Mouse (Mus musculus): ENCODE measurements at regions not wholly inside any gene's neighbourhood (a gene's known extent, or its start where the extent isn't known, plus 50 kb on each side); places are given as distances from the start of the nearest gene placed in this dataset.

DNA sequence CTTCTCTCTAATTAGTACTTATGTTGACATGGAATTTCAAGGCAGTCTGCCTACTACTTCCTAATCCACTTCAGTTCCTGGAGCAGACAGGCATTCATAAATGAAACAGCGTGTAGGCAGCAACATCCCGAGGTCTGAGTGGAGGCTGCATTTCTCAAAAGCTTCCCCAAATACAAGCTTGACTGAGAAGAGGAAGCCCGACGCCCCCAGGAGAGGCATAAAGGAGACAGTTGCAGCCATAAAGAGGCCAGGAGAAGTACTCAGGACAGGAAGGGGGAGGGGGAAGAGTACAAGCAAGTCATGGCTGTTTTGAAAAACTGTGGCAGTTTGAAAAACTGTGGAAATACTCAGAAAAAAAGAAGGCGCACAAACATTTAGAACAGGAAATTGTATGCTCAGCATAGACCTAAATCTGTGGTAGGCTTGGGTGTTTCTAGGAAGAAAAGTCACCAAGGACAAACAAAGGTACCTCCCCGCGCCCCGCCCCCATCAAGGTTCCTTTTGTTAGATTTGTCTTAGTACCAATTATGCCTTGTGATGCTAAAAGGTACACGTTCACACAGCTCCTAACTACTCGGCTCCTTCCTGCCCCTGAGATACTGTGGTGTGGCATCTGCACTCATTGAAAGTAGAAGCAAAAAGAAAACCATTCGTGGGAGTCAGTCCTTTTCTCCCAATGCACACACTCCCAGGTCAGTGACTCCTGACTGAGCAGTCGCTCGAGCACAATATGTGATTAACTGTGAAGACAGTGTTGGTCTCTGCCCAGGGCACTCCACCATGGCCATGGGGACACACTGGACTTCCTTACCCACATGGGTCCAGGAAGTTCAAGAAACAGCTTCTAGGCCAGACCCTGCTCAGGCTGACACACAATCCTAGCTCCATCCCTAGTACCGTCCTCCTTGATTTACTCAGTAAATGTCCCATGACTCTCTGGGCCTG is 89.7 kb upstream of the Intu start:
- 32% methylated on average over 14 of the region's 14 CpGs for WGBS
- no peaks in the 10 kb centered on the region for H3K27me3 ChIP-seq (ENCODE audit: control insufficient read depth, insufficient read depth, low read length)
- peaks cover 11% of the 10 kb centered on the region for H3K4me1 ChIP-seq (ENCODE audit: control insufficient read depth, insufficient read depth, low read length)
- ATAC-seq (ENCODE audit: low FRiP score, low TSS enrichment): peak; percentile 24; the same call in 1 of the 2 replicates
- no peak overlapping the region for H3K27ac ChIP-seq (ENCODE audit: low read depth, low read length)
- H3K4me3 ChIP-seq (ENCODE audit: low read length): no peak overlapping the region
- no peak overlapping the region for H3K9ac ChIP-seq (ENCODE audit: low read depth, low read length)
- H3K36me3 ChIP-seq (ENCODE audit: control insufficient read depth, insufficient read depth, low read length): no peaks in the 10 kb centered on the region
- no peaks in the 10 kb centered on the region for H3K9me3 ChIP-seq (ENCODE audit: control insufficient read depth, low read length)
- no peak overlapping the region for H3K4me2 ChIP-seq (replicated peaks; ENCODE audit: low read depth, low read length)

GRCm38 (mm10) chr3:40443788-40444595 is 87.1 kb upstream of the Intu start:
- Histone ChIP-seq H3K9ac (ENCODE audit: low read depth, low read length) (no peak overlapping the region), H3K4me1 (ENCODE audit: control insufficient read depth, insufficient read depth, low read length) (peaks cover 11% of the 10 kb centered on the region), H3K4me3 (ENCODE audit: low read length) (no peak overlapping the region), H3K27me3 (ENCODE audit: control insufficient read depth, insufficient read depth, low read length) (no peaks in the 10 kb centered on the region), H3K9me3 (ENCODE audit: control insufficient read depth, low read length) (no peaks in the 10 kb centered on the region), H3K27ac (ENCODE audit: low read depth, low read length) (no peak overlapping the region), H3K4me2 (replicated peaks; ENCODE audit: low read depth, low read length) (no peak overlapping the region; the same call in 1 of the 2 replicates), H3K36me3 (ENCODE audit: control insufficient read depth, insufficient read depth, low read length) (no peaks in the 10 kb centered on the region)
- WGBS: 31% methylated on average over 20 of the region's 20 CpGs
- no peak; the same call in 1 of the 2 replicates for ATAC-seq (ENCODE audit: low FRiP score, low TSS enrichment)

- no peak for ATAC-seq (ENCODE audit: low FRiP score, low TSS enrichment)
- WGBS: 93% methylated on average over 5 of the region's 5 CpGs
These were observed 78.1 kb upstream of the Intu start for GRCm38 (mm10) chr3:40452958-40453357.

DNA sequence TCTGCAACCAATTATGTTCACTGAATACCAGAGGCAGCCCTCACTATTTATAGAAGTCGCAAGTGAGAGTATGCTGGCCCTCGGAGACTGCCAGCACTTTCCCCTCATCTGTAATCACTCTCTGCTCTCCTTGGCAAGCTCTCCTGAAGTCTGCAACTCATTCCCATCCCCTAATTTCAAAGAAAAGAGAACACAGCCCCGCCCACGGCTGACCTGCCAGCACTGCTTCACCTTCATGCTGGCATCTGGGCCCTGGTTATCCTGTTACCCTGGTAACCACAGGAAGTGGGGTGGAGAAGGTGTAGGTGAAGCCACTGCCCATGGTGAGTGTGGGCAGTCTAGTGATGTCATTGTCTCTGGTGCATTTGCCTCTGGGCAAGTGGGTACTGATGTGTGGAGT is 77.5 kb upstream of the Intu start:
- H3K27ac ChIP-seq (ENCODE audit: low read depth, low read length): no peak overlapping the region
- no peak overlapping the region for H3K4me3 ChIP-seq (ENCODE audit: low read length)
- ATAC-seq (ENCODE audit: low FRiP score, low TSS enrichment): no peak
- 40% methylated on average over 4 of the region's 4 CpGs for WGBS
- H3K4me1 ChIP-seq (ENCODE audit: control insufficient read depth, insufficient read depth, low read length): no peaks in the 10 kb centered on the region; the same call in 1 of the 2 replicates
- no peak overlapping the region for H3K4me2 ChIP-seq (replicated peaks; ENCODE audit: low read depth, low read length)
- H3K9me3 ChIP-seq (ENCODE audit: control insufficient read depth, low read length): no peaks in the 10 kb centered on the region
- no peak overlapping the region for H3K9ac ChIP-seq (ENCODE audit: low read depth, low read length)
- no peaks in the 10 kb centered on the region for H3K36me3 ChIP-seq (ENCODE audit: control insufficient read depth, insufficient read depth, low read length)
- H3K27me3 ChIP-seq (ENCODE audit: control insufficient read depth, insufficient read depth, low read length): no peaks in the 10 kb centered on the region

More at GRCm38 (mm10) chr3:40452958-40453357, 78.1 kb upstream of the Intu start:
- H3K27ac ChIP-seq (ENCODE audit: low read depth, low read length): no peak overlapping the region
- H3K36me3 ChIP-seq (ENCODE audit: control insufficient read depth, insufficient read depth, low read length): no peaks in the 10 kb centered on the region
- no peak overlapping the region for H3K4me3 ChIP-seq (ENCODE audit: low read length)
- no peaks in the 10 kb centered on the region for H3K9me3 ChIP-seq (ENCODE audit: control insufficient read depth, low read length)
- no peaks in the 10 kb centered on the region; the same call in 1 of the 2 replicates for H3K4me1 ChIP-seq (ENCODE audit: control insufficient read depth, insufficient read depth, low read length)
- no peak overlapping the region for H3K4me2 ChIP-seq (replicated peaks; ENCODE audit: low read depth, low read length)
- no peaks in the 10 kb centered on the region for H3K27me3 ChIP-seq (ENCODE audit: control insufficient read depth, insufficient read depth, low read length)
- no peak overlapping the region for H3K9ac ChIP-seq (ENCODE audit: low read depth, low read length)

DNA sequence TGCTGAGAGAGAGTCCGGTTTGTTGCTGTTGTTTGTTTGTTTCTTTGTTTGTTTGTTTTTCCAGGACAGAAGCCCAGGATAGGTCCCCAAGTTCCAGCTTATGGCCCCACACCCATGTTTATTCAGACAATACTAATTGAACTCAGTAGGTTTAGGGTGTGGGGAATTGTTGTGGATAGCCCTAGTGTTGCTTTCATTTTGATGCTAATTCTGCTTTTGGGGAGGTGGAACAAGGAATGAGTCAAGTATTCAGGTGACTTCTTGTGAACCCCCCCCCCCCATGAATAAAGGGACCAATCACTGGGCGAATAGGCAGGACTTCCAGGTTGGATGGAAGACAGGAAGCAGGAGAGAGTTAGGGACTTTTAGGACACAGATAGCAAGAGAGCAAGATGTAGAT is 75.0 kb upstream of the Intu start:
- Histone ChIP-seq H3K4me1 (ENCODE audit: control insufficient read depth, insufficient read depth, low read length) (no peaks in the 10 kb centered on the region; the same call in 1 of the 2 replicates), H3K9me3 (ENCODE audit: control insufficient read depth, low read length) (no peaks in the 10 kb centered on the region), H3K4me2 (replicated peaks; ENCODE audit: low read depth, low read length) (no peak overlapping the region), H3K36me3 (ENCODE audit: control insufficient read depth, insufficient read depth, low read length) (no peaks in the 10 kb centered on the region), H3K4me3 (ENCODE audit: low read length) (no peak overlapping the region), H3K9ac (ENCODE audit: low read depth, low read length) (no peak overlapping the region), H3K27ac (ENCODE audit: low read depth, low read length) (no peak overlapping the region), H3K27me3 (ENCODE audit: control insufficient read depth, insufficient read depth, low read length) (no peaks in the 10 kb centered on the region)
- no peak for ATAC-seq (ENCODE audit: low FRiP score, low TSS enrichment)
- WGBS: 80% methylated on average over 2 of the region's 2 CpGs

DNA sequence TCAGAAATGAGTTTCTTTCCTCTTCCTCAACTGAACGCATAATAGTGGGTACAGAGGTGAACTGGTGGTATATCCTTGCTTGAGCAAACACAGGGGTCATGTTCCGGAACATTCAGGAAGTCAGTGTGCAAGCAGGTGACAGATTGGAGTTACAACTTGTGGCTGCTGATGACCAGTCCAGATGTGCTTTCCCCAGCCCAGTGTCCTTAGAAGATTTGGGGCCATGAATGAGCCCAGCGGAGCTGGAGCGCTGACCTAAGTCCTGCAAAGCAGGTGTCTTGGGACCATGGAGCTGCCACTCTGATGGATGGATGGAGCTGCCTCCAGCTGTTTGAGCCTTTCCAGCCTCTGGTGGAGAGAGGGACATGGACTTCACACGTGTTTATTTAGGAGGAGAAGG is 72.6 kb upstream of the Intu start:
- ATAC-seq (ENCODE audit: low FRiP score, low TSS enrichment): 0 out of 2 replicates have a peak, but pooled peaks have one; percentile 16
- WGBS: 35% methylated on average over 5 of the region's 5 CpGs
- Histone ChIP-seq H3K4me3 (ENCODE audit: low read length) (no peak overlapping the region), H3K27ac (ENCODE audit: low read depth, low read length) (no peak overlapping the region), H3K27me3 (ENCODE audit: control insufficient read depth, insufficient read depth, low read length) (no peaks in the 10 kb centered on the region), H3K9me3 (ENCODE audit: control insufficient read depth, low read length) (no peaks in the 10 kb centered on the region), H3K4me1 (ENCODE audit: control insufficient read depth, insufficient read depth, low read length) (no peaks in the 10 kb centered on the region; the same call in 1 of the 2 replicates), H3K9ac (ENCODE audit: low read depth, low read length) (no peak overlapping the region), H3K36me3 (ENCODE audit: control insufficient read depth, insufficient read depth, low read length) (no peaks in the 10 kb centered on the region), H3K4me2 (replicated peaks; ENCODE audit: low read depth, low read length) (no peak overlapping the region)

GRCm38 (mm10) chr3:40463446-40463845 is 67.6 kb upstream of the Intu start:
- no peaks in the 10 kb centered on the region for H3K36me3 ChIP-seq (ENCODE audit: control insufficient read depth, insufficient read depth, low read length)
- no peak overlapping the region for H3K4me3 ChIP-seq (ENCODE audit: low read length)
- no peaks in the 10 kb centered on the region for H3K9me3 ChIP-seq (ENCODE audit: control insufficient read depth, low read length)
- no peak overlapping the region for H3K27ac ChIP-seq (ENCODE audit: low read depth, low read length)
- H3K9ac ChIP-seq (ENCODE audit: low read depth, low read length): no peak overlapping the region
- no peak overlapping the region for H3K4me2 ChIP-seq (replicated peaks; ENCODE audit: low read depth, low read length)
- H3K27me3 ChIP-seq (ENCODE audit: control insufficient read depth, insufficient read depth, low read length): no peaks in the 10 kb centered on the region
- H3K4me1 ChIP-seq (ENCODE audit: control insufficient read depth, insufficient read depth, low read length): no peaks in the 10 kb centered on the region
- WGBS: 62% methylated on average over 5 of the region's 5 CpGs
- no peak for ATAC-seq (ENCODE audit: low FRiP score, low TSS enrichment)

- Histone ChIP-seq H3K27ac (ENCODE audit: low read depth, low read length) (no peak overlapping the region), H3K4me1 (ENCODE audit: control insufficient read depth, insufficient read depth, low read length) (no peaks in the 10 kb centered on the region), H3K27me3 (ENCODE audit: control insufficient read depth, insufficient read depth, low read length) (no peaks in the 10 kb centered on the region), H3K9me3 (ENCODE audit: control insufficient read depth, low read length) (no peaks in the 10 kb centered on the region), H3K9ac (ENCODE audit: low read depth, low read length) (no peak overlapping the region), H3K36me3 (ENCODE audit: control insufficient read depth, insufficient read depth, low read length) (no peaks in the 10 kb centered on the region), H3K4me2 (replicated peaks; ENCODE audit: low read depth, low read length) (no peak overlapping the region), H3K4me3 (ENCODE audit: low read length) (no peak overlapping the region)
- 74% methylated on average over 6 of the region's 6 CpGs for WGBS
- ATAC-seq (ENCODE audit: low FRiP score, low TSS enrichment): no peak
These were observed 61.0 kb upstream of the Intu start for GRCm38 (mm10) chr3:40470101-40470500.

DNA sequence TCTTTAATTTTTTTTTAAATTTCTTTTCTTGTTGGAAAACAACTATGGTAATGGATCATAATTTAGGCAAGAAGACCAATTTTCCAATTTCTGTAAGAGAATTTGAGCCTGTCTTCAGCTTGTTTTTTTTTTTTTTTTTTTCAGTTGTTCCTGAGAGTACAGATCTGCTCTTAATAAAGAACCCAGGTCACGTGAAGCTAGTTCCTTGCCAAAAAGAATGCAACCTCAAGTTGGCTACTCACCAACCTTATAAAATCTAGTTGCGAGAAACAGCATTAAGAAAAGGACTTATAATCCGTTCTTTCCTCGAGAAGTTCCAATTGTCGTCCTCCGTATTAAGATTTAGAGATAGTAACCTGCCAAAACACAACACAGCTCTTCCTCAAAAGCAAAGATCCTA is 58.3 kb upstream of the Intu start:
- no peak overlapping the region for H3K9ac ChIP-seq (ENCODE audit: low read depth, low read length)
- no peak overlapping the region for H3K27ac ChIP-seq (ENCODE audit: low read depth, low read length)
- H3K36me3 ChIP-seq (ENCODE audit: control insufficient read depth, insufficient read depth, low read length): no peaks in the 10 kb centered on the region
- no peak for ATAC-seq (ENCODE audit: low FRiP score, low TSS enrichment)
- no peak overlapping the region for H3K4me2 ChIP-seq (replicated peaks; ENCODE audit: low read depth, low read length)
- no peaks in the 10 kb centered on the region for H3K4me1 ChIP-seq (ENCODE audit: control insufficient read depth, insufficient read depth, low read length)
- H3K9me3 ChIP-seq (ENCODE audit: control insufficient read depth, low read length): no peaks in the 10 kb centered on the region
- H3K27me3 ChIP-seq (ENCODE audit: control insufficient read depth, insufficient read depth, low read length): no peaks in the 10 kb centered on the region
- 92% methylated on average over 6 of the region's 6 CpGs for WGBS
- no peak overlapping the region for H3K4me3 ChIP-seq (ENCODE audit: low read length)
